Mouse (Mus musculus): ENCODE data around the gene Gm3415.

Gene Gm3415

DNA sequence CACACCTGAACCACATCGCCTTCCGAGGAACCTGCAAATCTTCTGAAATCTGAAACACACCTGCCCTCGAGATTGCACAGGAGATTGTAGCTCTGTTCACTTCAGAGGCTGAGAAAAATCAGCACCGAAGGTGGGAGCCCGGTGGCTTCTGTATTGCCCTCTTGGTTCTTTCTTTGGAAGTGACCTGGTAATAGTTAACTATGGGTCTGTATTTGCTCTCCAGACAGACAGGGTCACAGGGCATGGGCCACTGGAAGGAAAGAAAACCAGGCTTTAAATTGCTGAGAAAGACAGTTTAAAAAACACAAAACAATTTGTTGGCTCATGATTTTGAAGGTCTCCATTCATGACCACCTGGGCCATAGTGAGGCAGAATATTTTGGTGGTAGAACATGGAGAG, 44.0 kb downstream of the Gm3415 start:
- no peak for DNase-seq

DNA sequence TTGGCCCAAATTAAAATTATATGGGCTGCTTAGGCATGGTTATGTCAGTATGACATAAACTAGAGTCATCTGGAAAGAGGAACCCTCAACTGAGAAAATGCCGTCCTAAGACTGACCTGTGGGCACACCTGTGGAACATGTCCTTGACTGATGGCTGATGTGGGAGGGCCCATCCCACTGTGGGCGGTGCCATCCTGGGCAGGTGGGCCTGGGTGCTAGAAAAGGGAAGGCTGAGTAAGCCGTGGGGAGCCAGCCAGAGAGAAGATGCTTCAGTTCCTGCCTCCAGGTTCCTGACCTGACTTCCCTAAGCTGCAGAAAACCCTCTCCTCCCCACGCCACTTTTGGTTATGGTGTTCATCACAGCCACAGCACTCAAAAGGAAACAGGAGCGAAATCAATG, 50.3 kb downstream of the Gm3415 start:
- no peak for DNase-seq

DNA sequence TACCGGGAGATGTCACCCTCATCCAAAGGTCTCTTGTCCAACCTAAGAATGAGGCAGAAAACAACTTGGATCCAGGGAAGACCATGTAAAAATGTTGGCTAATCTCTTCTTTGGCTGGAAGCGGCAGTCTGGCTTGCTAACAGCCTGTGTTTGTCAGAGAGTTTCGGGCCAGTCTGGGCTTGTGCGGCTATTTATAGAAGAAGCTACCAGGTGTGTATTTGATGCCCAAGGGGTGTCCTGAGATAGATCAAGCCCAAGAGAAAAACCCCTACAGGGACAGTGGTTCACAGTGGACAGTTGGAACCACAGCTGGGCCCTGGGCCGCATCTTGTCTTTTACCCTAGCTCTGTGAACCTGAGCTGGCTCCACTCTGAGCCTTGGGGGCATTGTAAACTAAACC, 51.0 kb downstream of the Gm3415 start:
- no peak for DNase-seq

DNA sequence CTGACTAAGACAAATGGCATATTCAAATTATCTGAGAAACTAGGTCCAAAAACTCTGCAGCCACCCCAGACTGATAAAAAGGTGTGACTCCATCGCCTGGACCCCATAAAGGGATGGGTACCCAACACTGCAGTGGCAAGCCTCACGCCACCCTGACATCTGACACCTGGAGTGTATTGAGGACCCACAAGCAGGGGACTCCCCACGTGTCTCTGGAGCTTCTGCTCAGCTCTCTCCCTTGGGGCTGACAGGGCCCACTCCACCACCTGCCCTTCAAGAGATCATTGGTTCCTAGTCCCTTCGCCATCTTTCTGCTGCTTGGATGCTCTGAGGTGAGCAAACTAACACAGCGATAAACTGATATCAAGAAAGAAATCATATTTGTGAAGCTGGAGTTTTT, 51.9 kb downstream of the Gm3415 start:
- no peak for DNase-seq

All from cerebellum, postnatal 10 days (tissue).